Mouse (Mus musculus): ENCODE results near the gene Klf1.

The Klf1 gene

GRCm38 (mm10) chr8:84901752-84902151 lies at the start of gene Klf1:
TSS of gene Klf1 (plus strand) at chr8:84901928.
- DNase-seq (ENCODE audit: low spot score) = no peak

GRCm38 (mm10) chr8:84856434-84856833 lies 45.3 kb upstream of the Klf1 start:
- DNase-seq (ENCODE audit: low spot score) = no peak

- DNase-seq (ENCODE audit: low spot score) = peak; percentile 97
Observed at GRCm38 (mm10) chr8:84856864-84857441, 44.8 kb upstream of the Klf1 start, which contains the start of gene Farsa. TSS of gene Farsa (plus strand) at chr8:84856989.

- no peak for DNase-seq (ENCODE audit: low spot score)
Observed at GRCm38 (mm10) chr8:84871376-84872308, 30.1 kb upstream of the Klf1 start, which contains the start of gene Syce2. TSS of gene Syce2 (plus strand) at chr8:84872111.

GRCm38 (mm10) chr8:84872309-84872965 lies 29.3 kb upstream of the Klf1 start:
- no peak for DNase-seq (ENCODE audit: low spot score)

- DNase-seq (ENCODE audit: low spot score) = no peak
Observed at GRCm38 (mm10) chr8:84873016-84873415, 28.7 kb upstream of the Klf1 start.

GRCm38 (mm10) chr8:84874339-84874738 lies 27.4 kb upstream of the Klf1 start:
- DNase-seq (ENCODE audit: low spot score) = no peak

- peak; percentile 67 for DNase-seq (ENCODE audit: low spot score)
Observed at GRCm38 (mm10) chr8:84877297-84878035, 24.3 kb upstream of the Klf1 start.

- no peak for DNase-seq (ENCODE audit: low spot score)
Observed at GRCm38 (mm10) chr8:84878915-84879314, 22.8 kb upstream of the Klf1 start.

GRCm38 (mm10) chr8:84884728-84885127 lies 17.0 kb upstream of the Klf1 start:
- DNase-seq (ENCODE audit: low spot score) = no peak

- no peak for DNase-seq (ENCODE audit: low spot score)
Observed at GRCm38 (mm10) chr8:84888280-84888679, 13.4 kb upstream of the Klf1 start.

- no peak for DNase-seq (ENCODE audit: low spot score)
Observed at GRCm38 (mm10) chr8:84889141-84889540, 12.6 kb upstream of the Klf1 start.

GRCm38 (mm10) chr8:84892993-84893708 lies 8.6 kb upstream of the Klf1 start:
- DNase-seq (ENCODE audit: low spot score) = no peak

- DNase-seq (ENCODE audit: low spot score) = peak; percentile 99
Observed at GRCm38 (mm10) chr8:84893709-84894134, 8.0 kb upstream of the Klf1 start, which contains the start of gene Gcdh. TSS of gene Gcdh (minus strand) at chr8:84893921.

- no peak for DNase-seq (ENCODE audit: low spot score)
Observed at GRCm38 (mm10) chr8:84895963-84896362, 5.8 kb upstream of the Klf1 start.

- DNase-seq (ENCODE audit: low spot score) = no peak
Observed at GRCm38 (mm10) chr8:84901071-84901470, 657 bp upstream of the Klf1 start.

GRCm38 (mm10) chr8:84902367-84902919 lies 715 bp downstream of the Klf1 start:
- no peak for DNase-seq (ENCODE audit: low spot score)

GRCm38 (mm10) chr8:84902920-84903661 lies 1.4 kb downstream of the Klf1 start:
- peak; percentile 81 for DNase-seq (ENCODE audit: low spot score)

- DNase-seq (ENCODE audit: low spot score) = no peak
Observed at GRCm38 (mm10) chr8:84904351-84904750, 2.6 kb downstream of the Klf1 start.

GRCm38 (mm10) chr8:84907037-84907436 lies 5.3 kb downstream of the Klf1 start:
- DNase-seq (ENCODE audit: low spot score) = no peak
